ENCODE assay signal across 22 mouse cellular contexts in the genomic region with DNA sequence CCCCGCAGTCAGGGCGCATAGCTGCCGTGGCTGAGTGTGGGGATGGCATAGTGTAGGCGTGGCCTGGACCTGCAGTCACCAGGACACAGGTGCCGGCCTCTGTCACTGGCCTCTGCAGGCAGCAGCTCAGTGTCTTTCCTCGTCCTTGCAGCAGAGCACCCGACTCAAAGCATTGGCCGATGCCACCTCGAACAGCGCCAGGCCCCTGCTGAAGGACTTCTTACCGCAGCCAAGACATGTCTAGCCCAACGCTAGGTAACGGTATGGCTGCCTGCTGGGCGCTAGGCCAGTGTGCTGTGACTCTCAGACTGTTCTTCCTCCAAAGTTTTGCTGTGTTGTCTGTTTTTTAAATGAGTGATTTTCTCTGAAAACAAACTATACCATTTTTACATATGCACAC. TPM values are rescaled to one million over a fixed set of nuclear protein-coding genes. Genes with fewer than 3 reads are reported as not detected.
DNase-seq lines count a peak whose midpoint lies in the region; ATAC-seq and TF ChIP-seq lines count a peak whose summit lies in the region.
"Had no signal": no experiment of that assay in that cellular context is flagged by ENCODE, and none has a peak within 500 bp of the region (broad histone marks: within the 10 kb centered on the region; RNA-seq: fewer than 3 reads in every experiment).

No protein-coding gene starts in this region.

- no peak for TF ChIP-seq POLR2A in cerebellum, adult 2 months (IDR thresholded peaks at IDR 0.05; ENCODE audit: borderline replicate concordance, insufficient read depth, low read length)

- H3K4me1 ChIP-seq in cerebellum, adult 2 months (ENCODE audit: control insufficient read depth, insufficient read depth, low read length) = peaks cover 17% of the 10 kb centered on the region
- H3K4me1 ChIP-seq in hindbrain, postnatal 0 days (ENCODE audit: insufficient read depth, low read length) = no peaks in the 10 kb centered on the region
- no peaks in the 10 kb centered on the region for H3K4me1 ChIP-seq in hindbrain, embryonic 16.5 days (ENCODE audit: control insufficient read depth, insufficient read depth, low read depth, low read length)
- no peaks in the 10 kb centered on the region for H3K4me1 ChIP-seq in midbrain, embryonic 16.5 days (ENCODE audit: control insufficient read depth, insufficient read depth, low read length)
- no peaks in the 10 kb centered on the region for H3K4me1 ChIP-seq in midbrain, embryonic 11.5 days (ENCODE audit: control insufficient read depth, insufficient read depth, low read length)
- H3K4me1 ChIP-seq: forebrain, embryonic 10.5 days; forebrain, embryonic 13.5 days; hindbrain, embryonic 12.5 days; hindbrain, embryonic 15.5 days had no signal

- ATAC-seq in hindbrain, postnatal 0 days = no peak
- ATAC-seq in hindbrain, embryonic 16.5 days = no peak
- 0 out of 2 replicates have a peak, but pooled peaks have one; percentile 40 for ATAC-seq in midbrain, embryonic 16.5 days
- no peak for ATAC-seq in midbrain, embryonic 11.5 days (ENCODE audit: low FRiP score)
- ATAC-seq: CD4-positive, CD25-positive, alpha-beta regulatory T cell, adult 4 months; forebrain, embryonic 13.5 days; forebrain, embryonic 16.5 days; inflammation-experienced regulatory T-cells, adult 6 months; intestine, embryonic 16.5 days had no signal

- no peak for TF ChIP-seq CTCF in cerebellum, adult 2 months (IDR thresholded peaks at IDR 0.05; ENCODE audit: borderline replicate concordance, insufficient read depth, low read depth, low read length)
- no peak for TF ChIP-seq CTCF in hindbrain, postnatal 0 days (IDR thresholded peaks at IDR 0.05; ENCODE audit: low read depth)
- TF ChIP-seq CTCF in gastrocnemius, adult 2 months (IDR thresholded peaks at IDR 0.05) = no peak

- DNase-seq in cerebellum, adult 2 months = peak; percentile 39 to 42
- no peak for DNase-seq in cerebellum, adult 8-10 months
- peak; percentile 10 for DNase-seq in hindbrain, postnatal 0 days (ENCODE audit: low spot score)
- DNase-seq in midbrain, embryonic 11.5 days (ENCODE audit: low spot score, missing footprints) = no peak
- peak; percentile 25 to 39 for DNase-seq in cerebellum, postnatal 36 days
- DNase-seq in gastrocnemius, adult 2 months = no peak
- DNase-seq: adrenal gland, adult 2 months; adrenal gland, postnatal 14 days; gastrocnemius, postnatal 14 days; heart, adult 11 months; kidney, adult 2 months had no signal

- intact Hi-C loops in gastrocnemius, adult 2 months (cut with DNase I) = no loop called here

- no peak overlapping the region for H3K4me3 ChIP-seq in cerebellum, adult 2 months (replicated peaks; ENCODE audit: insufficient read depth, low read depth, low read length)
- no peak overlapping the region for H3K4me3 ChIP-seq in hindbrain, postnatal 0 days (ENCODE audit: low read length)
- no peak overlapping the region for H3K4me3 ChIP-seq in hindbrain, embryonic 16.5 days (ENCODE audit: low read length)
- no peak overlapping the region for H3K4me3 ChIP-seq in midbrain, embryonic 16.5 days (ENCODE audit: low read depth, low read length)
- no peak overlapping the region for H3K4me3 ChIP-seq in midbrain, embryonic 11.5 days (ENCODE audit: low read depth, low read length)
- no peak overlapping the region for H3K4me3 ChIP-seq in gastrocnemius, adult 2 months
- H3K4me3 ChIP-seq: forebrain, embryonic 10.5 days; forebrain, embryonic 13.5 days; hindbrain, embryonic 12.5 days; hindbrain, embryonic 15.5 days had no signal

- H3K9me3 ChIP-seq in hindbrain, postnatal 0 days (ENCODE audit: low read length) = no peaks in the 10 kb centered on the region
- H3K9me3 ChIP-seq in hindbrain, embryonic 16.5 days (ENCODE audit: control insufficient read depth, low read length) = no peaks in the 10 kb centered on the region
- H3K9me3 ChIP-seq in midbrain, embryonic 16.5 days (replicated peaks; ENCODE audit: control insufficient read depth, low read length, poor library complexity, severe bottlenecking) = no peaks in the 10 kb centered on the region
- no peaks in the 10 kb centered on the region for H3K9me3 ChIP-seq in midbrain, embryonic 11.5 days (ENCODE audit: control insufficient read depth, low read length)
- H3K9me3 ChIP-seq: forebrain, embryonic 10.5 days; forebrain, embryonic 13.5 days; hindbrain, embryonic 12.5 days; hindbrain, embryonic 15.5 days had no signal

- H3K36me3 ChIP-seq in hindbrain, postnatal 0 days (ENCODE audit: insufficient read depth, low read length) = peaks cover 24% of the 10 kb centered on the region
- H3K36me3 ChIP-seq in hindbrain, embryonic 16.5 days (ENCODE audit: control insufficient read depth, insufficient read depth, low read length) = peaks cover 11% of the 10 kb centered on the region
- H3K36me3 ChIP-seq in midbrain, embryonic 16.5 days (ENCODE audit: control insufficient read depth, insufficient read depth, low read length) = peaks cover 17% of the 10 kb centered on the region
- H3K36me3 ChIP-seq in midbrain, embryonic 11.5 days (ENCODE audit: control insufficient read depth, insufficient read depth, low read length) = 0 out of 2 replicates have a peak, but pooled peaks cover 2% of the 10 kb centered on the region

- H3K27ac ChIP-seq in cerebellum, adult 2 months (ENCODE audit: insufficient read depth, low read length) = 0 out of 2 replicates have a peak overlapping the region, but pooled peaks have one; percentile 10
- 0 out of 2 replicates have a peak overlapping the region, but pooled peaks have one; percentile 7 for H3K27ac ChIP-seq in hindbrain, postnatal 0 days
- no peak overlapping the region for H3K27ac ChIP-seq in hindbrain, embryonic 16.5 days (ENCODE audit: low read depth, low read length)
- H3K27ac ChIP-seq in midbrain, embryonic 16.5 days (ENCODE audit: low read length) = no peak overlapping the region
- H3K27ac ChIP-seq in midbrain, embryonic 11.5 days (ENCODE audit: low read depth, low read length) = no peak overlapping the region
- no peak overlapping the region for H3K27ac ChIP-seq in gastrocnemius, adult 2 months
- H3K27ac ChIP-seq: forebrain, embryonic 10.5 days; forebrain, embryonic 13.5 days; hindbrain, embryonic 12.5 days; hindbrain, embryonic 15.5 days had no signal

- H3K4me2 ChIP-seq in hindbrain, postnatal 0 days (ENCODE audit: low read depth, low read length) = no peak overlapping the region
- no peak overlapping the region for H3K4me2 ChIP-seq in hindbrain, embryonic 16.5 days (ENCODE audit: low read length)
- no peak overlapping the region for H3K4me2 ChIP-seq in midbrain, embryonic 16.5 days (ENCODE audit: low read length)
- no peak overlapping the region for H3K4me2 ChIP-seq in midbrain, embryonic 11.5 days
- H3K4me2 ChIP-seq: forebrain, embryonic 13.5 days; heart, embryonic 11.5 days; hindbrain, embryonic 12.5 days; hindbrain, embryonic 15.5 days had no signal

- WGBS in cerebellum, adult 2 months = 26% methylated on average over 14 of the region's 14 CpGs
- WGBS in hindbrain, postnatal 0 days = 61% methylated on average over 14 of the region's 14 CpGs
- 79% methylated on average over 14 of the region's 14 CpGs for WGBS in hindbrain, embryonic 16.5 days
- 81% methylated on average over 14 of the region's 14 CpGs for WGBS in midbrain, embryonic 16.5 days
- WGBS in midbrain, embryonic 11.5 days = 89% methylated on average over 14 of the region's 14 CpGs

- H3K9ac ChIP-seq in hindbrain, postnatal 0 days (replicated peaks; ENCODE audit: low read length) = no peak overlapping the region
- no peak overlapping the region for H3K9ac ChIP-seq in hindbrain, embryonic 16.5 days (ENCODE audit: low read depth, low read length)
- H3K9ac ChIP-seq in midbrain, embryonic 16.5 days (ENCODE audit: low read depth, low read length) = no peak overlapping the region
- H3K9ac ChIP-seq in midbrain, embryonic 11.5 days (ENCODE audit: low read length) = no peak overlapping the region
- H3K9ac ChIP-seq: forebrain, embryonic 13.5 days; hindbrain, embryonic 12.5 days; hindbrain, embryonic 15.5 days had no signal

- H3K27me3 ChIP-seq in cerebellum, adult 2 months (ENCODE audit: control insufficient read depth, insufficient read depth, low read length) = no peaks in the 10 kb centered on the region
- no peaks in the 10 kb centered on the region for H3K27me3 ChIP-seq in hindbrain, postnatal 0 days (ENCODE audit: insufficient read depth, low read length)
- no peaks in the 10 kb centered on the region for H3K27me3 ChIP-seq in hindbrain, embryonic 16.5 days (replicated peaks; ENCODE audit: control insufficient read depth, insufficient read depth, low read length)
- no peaks in the 10 kb centered on the region for H3K27me3 ChIP-seq in midbrain, embryonic 16.5 days (ENCODE audit: control insufficient read depth, insufficient read depth, low read depth, low read length)
- H3K27me3 ChIP-seq in midbrain, embryonic 11.5 days (ENCODE audit: control insufficient read depth, insufficient read depth, low read length) = no peaks in the 10 kb centered on the region
- H3K27me3 ChIP-seq: forebrain, embryonic 13.5 days; hindbrain, embryonic 12.5 days; hindbrain, embryonic 15.5 days had no signal

RNA-seq across cellular contexts. Expression of gene Mcf2l, which starts 10.0 kb away (rescaled TPM):
- 150 and 158 TPM in 2 replicates for polyA plus RNA-seq in cerebellum, adult 2 months (2012; rRNA removed)
- total RNA-seq in hindbrain, postnatal 0 days (2014; rRNA removed) = 298 and 316 TPM in 2 replicates
- polyA plus RNA-seq in hindbrain, postnatal 0 days (2015; fragmentation: Nextera tagmentation; extraction: Ambion mirVana) = 94.1 and 94.2 TPM in 2 replicates
- 142 and 159 TPM in 2 replicates for polyA plus RNA-seq in hindbrain, embryonic 16.5 days (2015; fragmentation: Nextera tagmentation; extraction: Ambion mirVana)
- polyA plus RNA-seq in midbrain, embryonic 16.5 days (2015; fragmentation: Nextera tagmentation; extraction: Ambion mirVana) = 185 and 190 TPM in 2 replicates
- polyA plus RNA-seq in midbrain, embryonic 11.5 days (2014; fragmentation: Nextera tagmentation; extraction: Ambion mirVana) = 44.2 and 46.0 TPM in 2 replicates
- 10 to 100 TPM; 26.0 to 49.7 TPM for total RNA-seq in gastrocnemius, adult 2 months (2021)

Comparison
In these comparisons a context has a peak if more than half of its experiments do, and no peak if none do; other contexts are left out.
1. DNase-seq: peak in cerebellum, adult 2 months (2 of 2), hindbrain, postnatal 0 days (single experiment) and cerebellum, postnatal 36 days (2 of 2); none in cerebellum, adult 8-10 months (single experiment), midbrain, embryonic 11.5 days (single experiment) and gastrocnemius, adult 2 months (single experiment).
2. H3K27ac ChIP-seq: peak in cerebellum, adult 2 months (single experiment) and hindbrain, postnatal 0 days (single experiment); none in hindbrain, embryonic 16.5 days (single experiment), midbrain, embryonic 16.5 days (single experiment), midbrain, embryonic 11.5 days (single experiment) and gastrocnemius, adult 2 months (single experiment).